Mouse (Mus musculus): ENCODE data around the gene Ankrd44.
"Not testable (repeated sequence)": the region's sequence is repeated elsewhere in the genome, so short reads cannot be mapped to it uniquely, and the experiment has no call there.

The Ankrd44 gene

GRCm38 (mm10) chr1:54925971-54926771 is at the start of gene Ankrd44:
Gene Ankrd44 (minus strand): TSS chr1:54926387.
- DNase-seq: peak; percentile 77

GRCm38 (mm10) chr1:54971687-54972404 is 45.7 kb upstream of the Ankrd44 start:
- DNase-seq: no peak

GRCm38 (mm10) chr1:54966858-54967257 is 40.7 kb upstream of the Ankrd44 start:
- DNase-seq: no peak

GRCm38 (mm10) chr1:54965159-54965995 is 39.2 kb upstream of the Ankrd44 start:
- DNase-seq: no peak

- DNase-seq: no peak
Measured at GRCm38 (mm10) chr1:54961724-54962123, 35.5 kb upstream of the Ankrd44 start.

GRCm38 (mm10) chr1:54960613-54961165 is 34.5 kb upstream of the Ankrd44 start:
- no peak for DNase-seq

GRCm38 (mm10) chr1:54958525-54958924 is 32.3 kb upstream of the Ankrd44 start:
- DNase-seq: no peak

- DNase-seq: not testable (repeated sequence)
Measured at GRCm38 (mm10) chr1:54956995-54957394, 30.8 kb upstream of the Ankrd44 start.

GRCm38 (mm10) chr1:54954856-54955255 is 28.7 kb upstream of the Ankrd44 start:
- DNase-seq: no peak

- DNase-seq: no peak
Measured at GRCm38 (mm10) chr1:54944648-54945047, 18.5 kb upstream of the Ankrd44 start.

- no peak for DNase-seq
Measured at GRCm38 (mm10) chr1:54935466-54935865, 9.3 kb upstream of the Ankrd44 start.

- no peak for DNase-seq
Measured at GRCm38 (mm10) chr1:54934911-54935310, 8.7 kb upstream of the Ankrd44 start.

- DNase-seq: no peak
Measured at GRCm38 (mm10) chr1:54933646-54934045, 7.5 kb upstream of the Ankrd44 start.

- no peak for DNase-seq
Measured at GRCm38 (mm10) chr1:54932456-54933115, 6.4 kb upstream of the Ankrd44 start.

- DNase-seq: no peak
Measured at GRCm38 (mm10) chr1:54931231-54931630, 5.0 kb upstream of the Ankrd44 start.

GRCm38 (mm10) chr1:54930670-54931200 is 4.5 kb upstream of the Ankrd44 start:
- DNase-seq: no peak

GRCm38 (mm10) chr1:54925451-54925934 is 694 bp downstream of the Ankrd44 start:
- DNase-seq: no peak

- no peak for DNase-seq
Measured at GRCm38 (mm10) chr1:54924760-54925159, 1.4 kb downstream of the Ankrd44 start.

- DNase-seq: no peak
Measured at GRCm38 (mm10) chr1:54924309-54924685, 1.9 kb downstream of the Ankrd44 start.

- no peak for DNase-seq
Measured at GRCm38 (mm10) chr1:54923366-54924308, 2.5 kb downstream of the Ankrd44 start.

GRCm38 (mm10) chr1:54922707-54923106 is 3.5 kb downstream of the Ankrd44 start:
- DNase-seq: no peak

Measured in kidney, adult 11 months (tissue).